Mouse (Mus musculus): ENCODE measurements at regions not wholly inside any gene's neighbourhood (a gene's known extent, or its start where the extent isn't known, plus 50 kb on each side); places are given as distances from the start of the nearest gene placed in this dataset.

DNA sequence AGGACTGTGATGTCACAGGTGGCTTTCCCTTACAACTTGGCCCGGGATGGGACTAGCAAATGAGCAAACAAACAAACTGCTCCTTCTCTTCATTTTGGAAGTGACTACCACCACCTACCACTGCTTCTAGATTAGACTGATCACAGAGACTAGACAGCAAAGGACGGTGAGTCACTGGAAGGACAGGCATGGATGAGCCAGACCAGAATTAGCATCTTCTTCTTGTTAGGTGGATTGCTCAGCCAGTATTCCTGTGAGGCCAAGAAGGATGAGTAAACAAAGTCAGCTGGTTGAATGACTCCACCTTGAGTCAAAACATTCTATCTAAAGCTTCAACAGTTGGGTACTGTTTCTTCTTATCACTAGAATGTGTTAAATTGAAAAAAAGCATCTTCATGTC is 385.1 kb upstream of the Mon1b start:
- no peak for TF ChIP-seq MAX (IDR thresholded peaks at IDR 0.05; ENCODE audit: low read depth)
- no peak for TF ChIP-seq POLR2A (IDR thresholded peaks at IDR 0.05; ENCODE audit: insufficient read length, low read depth)
- no peak for TF ChIP-seq E2F4 (IDR thresholded peaks at IDR 0.05; ENCODE audit: insufficient read depth)
- no peak for TF ChIP-seq CEBPB (IDR thresholded peaks at IDR 0.05; ENCODE audit: insufficient read depth, poor library complexity, severe bottlenecking)
- no peak for TF ChIP-seq USF1 (IDR thresholded peaks at IDR 0.05; ENCODE audit: low read depth)

All from myocyte (in vitro differentiated cells).